Mouse (Mus musculus) left cerebral cortex, postnatal 10 days (tissue): ENCODE data around the gene D10Jhu81e. TPM values are rescaled to one million over a fixed set of nuclear protein-coding genes. Genes with fewer than 3 reads are reported as not detected.
"Not testable (repeated sequence)": the region's sequence is repeated elsewhere in the genome, so short reads cannot be mapped to it uniquely, and the experiment has no call there.

Source experiments
- DNase-seq, 2 experiments: peaks; one replicate each; pipeline ENCODE4 v3.0.0; 2021 to 2022; ENCODE audit warnings: low spot score in 2 of 2, mixed read lengths in 1 of 2; ENCODE audit errors: extremely low spot score in 1 of 2
- intact Hi-C: fragments of 180-260 bp; cut with DNase I; formaldehyde crosslinking; loops from one replicate; pipeline ENCODE4 v1.15.1; 2025
- total RNA-seq, 2 experiments: library from RNA; stranded (reverse); gene quantifications; 2 replicates each; pipeline ENCODE4 v1.2.3; 2021

The D10Jhu81e gene
- total RNA-seq, 2 experiments from 2014 or later = 85.0 to 93.0 TPM

GRCm38 (mm10) chr10:78138812-78139523 lies 30.6 kb downstream of the D10Jhu81e start:
- DNase-seq = peak in 1 of 2 experiments; percentile 75
- intact Hi-C loops = no loop called here

GRCm38 (mm10) chr10:78137191-78137590 lies 32.4 kb downstream of the D10Jhu81e start:
- DNase-seq = no peak
- intact Hi-C loops = no loop called here

- intact Hi-C loops = no loop called here
- DNase-seq = no peak
Observed at GRCm38 (mm10) chr10:78135947-78136346, 33.6 kb downstream of the D10Jhu81e start.

GRCm38 (mm10) chr10:78134975-78135798 lies 34.4 kb downstream of the D10Jhu81e start:
- DNase-seq = peak in 1 of 2 experiments; percentile 59
- intact Hi-C loops = no loop called here

- DNase-seq = no peak
- intact Hi-C loops = no loop called here
Observed at GRCm38 (mm10) chr10:78134400-78134799, 35.2 kb downstream of the D10Jhu81e start.

- intact Hi-C loops = no loop called here
- DNase-seq = no peak
Observed at GRCm38 (mm10) chr10:78129998-78130397, 39.6 kb downstream of the D10Jhu81e start.

- intact Hi-C loops = no loop called here
- peak in 1 of 2 experiments; percentile 72 for DNase-seq
Observed at GRCm38 (mm10) chr10:78129423-78129822, 40.2 kb downstream of the D10Jhu81e start.

- DNase-seq = no peak
- intact Hi-C loops = no loop called here
Observed at GRCm38 (mm10) chr10:78128647-78129046, 40.9 kb downstream of the D10Jhu81e start.

- DNase-seq = no peak
- intact Hi-C loops = no loop called here
Observed at GRCm38 (mm10) chr10:78127931-78128330, 41.7 kb downstream of the D10Jhu81e start.

GRCm38 (mm10) chr10:78127046-78127870 lies 42.3 kb downstream of the D10Jhu81e start:
- intact Hi-C loops = no loop called here
- no peak for DNase-seq

- DNase-seq = no peak
- intact Hi-C loops = no loop called here
Observed at GRCm38 (mm10) chr10:78126311-78126710, 43.3 kb downstream of the D10Jhu81e start.

GRCm38 (mm10) chr10:78125061-78125460 lies 44.5 kb downstream of the D10Jhu81e start:
- intact Hi-C loops, DNase-seq: not testable (repeated sequence)

GRCm38 (mm10) chr10:78124137-78124536 lies 45.4 kb downstream of the D10Jhu81e start:
- intact Hi-C loops = not testable (repeated sequence)
- peak in 1 of 2 experiments; percentile 32 for DNase-seq

GRCm38 (mm10) chr10:78119422-78119821 lies 50.2 kb downstream of the D10Jhu81e start:
- no peak for DNase-seq
- intact Hi-C loops = no loop called here

- intact Hi-C loops = no loop called here
- no peak for DNase-seq
Observed at GRCm38 (mm10) chr10:78115153-78115552, 54.4 kb downstream of the D10Jhu81e start.

- intact Hi-C loops = no loop called here
- DNase-seq = no peak
Observed at GRCm38 (mm10) chr10:78114521-78115092, 55.0 kb downstream of the D10Jhu81e start.
